Mouse (Mus musculus): ENCODE measurements at regions not wholly inside any gene's neighbourhood (a gene's known extent, or its start where the extent isn't known, plus 50 kb on each side); places are given as distances from the start of the nearest gene placed in this dataset.
A peak's percentile ranks its signal among the peaks of the same experiment; 100 is the strongest.

DNA sequence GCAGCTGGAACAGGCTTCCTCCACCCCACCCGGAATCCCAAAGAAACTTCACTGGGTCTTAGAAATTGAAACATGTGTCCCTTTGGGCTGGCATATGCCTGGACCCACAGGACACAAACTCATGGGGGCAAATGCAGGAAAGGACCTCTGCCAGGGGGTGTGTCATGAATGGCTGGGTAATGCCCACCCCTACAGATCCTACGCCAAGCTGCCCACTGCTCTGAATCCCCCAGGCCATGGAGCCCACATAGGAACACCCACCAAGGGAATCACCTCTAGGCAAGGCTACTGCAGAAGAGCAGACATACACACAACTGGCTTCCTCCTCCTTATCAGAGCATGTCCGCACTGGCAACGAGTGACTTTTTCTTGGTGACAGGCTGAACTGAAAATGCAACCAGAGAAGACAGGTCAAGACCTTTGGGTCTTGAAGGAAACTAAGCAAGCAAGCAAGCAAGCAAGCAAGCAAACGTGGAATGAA, 54.4 kb upstream of the Ezh2 start:
- Histone ChIP-seq H3K36me3 (ENCODE audit: control insufficient read depth, insufficient read depth, low read length) (no peaks in the 10 kb centered on the region), H3K27me3 (ENCODE audit: control insufficient read depth, insufficient read depth, low read length) (no peaks in the 10 kb centered on the region), H3K4me1 (replicated peaks; ENCODE audit: control insufficient read depth, insufficient read depth) (no peaks in the 10 kb centered on the region), H3K27ac (replicated peaks) (no peak overlapping the region), H3K9ac (ENCODE audit: low read length) (no peak overlapping the region), H3K4me2 (replicated peaks; ENCODE audit: low read depth) (no peak overlapping the region), H3K4me3 (ENCODE audit: low read depth, low read length) (no peak overlapping the region), H3K9me3 (ENCODE audit: control insufficient read depth, low read length) (no peaks in the 10 kb centered on the region)
- 74% methylated on average over 5 of the region's 5 CpGs for WGBS
- ATAC-seq (ENCODE audit: low FRiP score, low TSS enrichment) (no peak), DNase-seq (ENCODE audit: low spot score) (no peak)
- no peak for TF ChIP-seq CTCF (IDR thresholded peaks at IDR 0.05; ENCODE audit: low read depth)
- no peak for TF ChIP-seq EP300 (optimal IDR thresholded peaks at IDR 0.05)

DNA sequence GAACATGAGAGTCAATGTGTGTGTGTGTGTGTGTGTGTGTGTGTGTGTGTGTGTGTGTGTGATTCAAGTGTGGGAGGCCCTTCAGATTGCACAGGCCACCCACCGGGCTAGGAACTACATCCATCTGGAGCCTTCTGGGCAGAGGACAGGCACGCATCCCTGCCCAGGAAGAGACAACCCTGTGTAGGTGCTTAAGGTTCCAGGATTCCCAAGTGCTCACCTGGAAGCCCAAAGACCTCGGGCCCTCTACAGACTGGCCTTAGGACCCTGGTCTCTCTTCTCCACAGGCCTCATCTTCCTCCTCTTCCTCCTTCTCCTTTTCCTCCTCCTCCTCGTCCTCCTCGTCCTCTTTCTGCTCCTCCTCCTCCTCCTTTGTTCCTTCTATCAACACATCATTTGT, 53.8 kb upstream of the Ezh2 start:
- H3K27ac ChIP-seq (replicated peaks), result no peak overlapping the region
- no peaks in the 10 kb centered on the region for H3K4me1 ChIP-seq (replicated peaks; ENCODE audit: control insufficient read depth, insufficient read depth)
- TF ChIP-seq EP300 (optimal IDR thresholded peaks at IDR 0.05) (no peak), CTCF (IDR thresholded peaks at IDR 0.05; ENCODE audit: low read depth) (no peak)
- 79% methylated on average over 5 of the region's 5 CpGs for WGBS
- DNase-seq (ENCODE audit: low spot score), result no peak
- H3K4me3 ChIP-seq (ENCODE audit: low read depth, low read length), result no peak overlapping the region
- no peak overlapping the region for H3K4me2 ChIP-seq (replicated peaks; ENCODE audit: low read depth)
- H3K27me3 ChIP-seq (ENCODE audit: control insufficient read depth, insufficient read depth, low read length), result no peaks in the 10 kb centered on the region
- no peaks in the 10 kb centered on the region for H3K36me3 ChIP-seq (ENCODE audit: control insufficient read depth, insufficient read depth, low read length)
- no peak overlapping the region for H3K9ac ChIP-seq (ENCODE audit: low read length)
- no peaks in the 10 kb centered on the region for H3K9me3 ChIP-seq (ENCODE audit: control insufficient read depth, low read length)
- no peak for ATAC-seq (ENCODE audit: low FRiP score, low TSS enrichment)

DNA sequence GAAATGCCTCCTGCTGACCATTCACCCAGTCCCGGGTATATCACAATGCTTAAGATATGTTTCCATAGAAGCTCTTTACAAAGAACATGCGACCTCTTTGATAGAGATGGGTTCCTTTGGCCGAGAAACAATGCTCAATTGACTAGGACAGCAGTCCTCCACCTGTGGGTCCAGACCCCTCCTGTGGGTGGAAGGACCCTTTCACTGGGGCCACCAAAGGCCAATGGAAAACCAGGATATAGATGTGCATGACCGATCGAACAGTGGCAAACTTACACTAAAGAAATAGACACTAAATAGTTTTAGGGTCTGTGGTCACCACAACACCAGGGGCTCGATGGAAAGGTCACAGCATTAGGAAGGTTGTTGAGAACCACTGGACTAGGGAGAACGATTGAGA, 53.2 kb upstream of the Ezh2 start:
- DNase-seq (ENCODE audit: low spot score), result no peak
- no peak for ATAC-seq (ENCODE audit: low FRiP score, low TSS enrichment)
- Histone ChIP-seq H3K9me3 (ENCODE audit: control insufficient read depth, low read length) (no peaks in the 10 kb centered on the region), H3K27me3 (ENCODE audit: control insufficient read depth, insufficient read depth, low read length) (no peaks in the 10 kb centered on the region), H3K36me3 (ENCODE audit: control insufficient read depth, insufficient read depth, low read length) (no peaks in the 10 kb centered on the region), H3K27ac (replicated peaks) (no peak overlapping the region), H3K4me1 (replicated peaks; ENCODE audit: control insufficient read depth, insufficient read depth) (no peaks in the 10 kb centered on the region), H3K9ac (ENCODE audit: low read length) (no peak overlapping the region), H3K4me2 (replicated peaks; ENCODE audit: low read depth) (no peak overlapping the region), H3K4me3 (ENCODE audit: low read depth, low read length) (no peak overlapping the region)
- 89% methylated on average over 7 of the region's 7 CpGs for WGBS
- no peak for TF ChIP-seq CTCF (IDR thresholded peaks at IDR 0.05; ENCODE audit: low read depth)
- TF ChIP-seq EP300 (optimal IDR thresholded peaks at IDR 0.05), result no peak

DNA sequence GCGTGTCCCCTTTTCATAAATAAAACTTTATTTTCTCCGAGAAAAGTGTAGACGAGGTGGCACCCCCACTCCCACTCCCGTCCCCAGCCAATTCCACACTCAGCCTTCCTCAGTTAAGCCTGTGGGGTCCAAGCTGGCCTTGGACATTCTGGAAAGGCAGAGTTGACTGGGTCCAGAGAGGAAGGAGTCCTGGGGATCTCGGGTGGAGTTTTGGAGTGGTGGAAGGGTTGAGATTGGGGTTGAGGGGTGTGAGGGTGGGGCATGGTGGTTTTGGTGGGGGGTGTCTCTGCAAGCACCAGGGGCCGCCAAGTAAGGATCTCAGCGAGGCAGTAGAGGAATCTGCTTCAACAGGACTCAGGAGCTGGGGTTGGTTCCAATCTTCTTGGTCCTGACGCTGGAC, 52.7 kb upstream of the Ezh2 start:
- Histone ChIP-seq H3K4me3 (ENCODE audit: low read depth, low read length) (no peak overlapping the region), H3K4me1 (replicated peaks; ENCODE audit: control insufficient read depth, insufficient read depth) (no peaks in the 10 kb centered on the region), H3K9ac (ENCODE audit: low read length) (no peak overlapping the region), H3K9me3 (ENCODE audit: control insufficient read depth, low read length) (no peaks in the 10 kb centered on the region), H3K36me3 (ENCODE audit: control insufficient read depth, insufficient read depth, low read length) (no peaks in the 10 kb centered on the region), H3K27me3 (ENCODE audit: control insufficient read depth, insufficient read depth, low read length) (no peaks in the 10 kb centered on the region), H3K27ac (replicated peaks) (no peak overlapping the region), H3K4me2 (replicated peaks; ENCODE audit: low read depth) (no peak overlapping the region)
- TF ChIP-seq CTCF (IDR thresholded peaks at IDR 0.05; ENCODE audit: low read depth) (no peak), EP300 (optimal IDR thresholded peaks at IDR 0.05) (no peak)
- WGBS, result 72% methylated on average over 8 of the region's 8 CpGs
- DNase-seq (ENCODE audit: low spot score) (no peak), ATAC-seq (ENCODE audit: low FRiP score, low TSS enrichment) (no peak)

DNA sequence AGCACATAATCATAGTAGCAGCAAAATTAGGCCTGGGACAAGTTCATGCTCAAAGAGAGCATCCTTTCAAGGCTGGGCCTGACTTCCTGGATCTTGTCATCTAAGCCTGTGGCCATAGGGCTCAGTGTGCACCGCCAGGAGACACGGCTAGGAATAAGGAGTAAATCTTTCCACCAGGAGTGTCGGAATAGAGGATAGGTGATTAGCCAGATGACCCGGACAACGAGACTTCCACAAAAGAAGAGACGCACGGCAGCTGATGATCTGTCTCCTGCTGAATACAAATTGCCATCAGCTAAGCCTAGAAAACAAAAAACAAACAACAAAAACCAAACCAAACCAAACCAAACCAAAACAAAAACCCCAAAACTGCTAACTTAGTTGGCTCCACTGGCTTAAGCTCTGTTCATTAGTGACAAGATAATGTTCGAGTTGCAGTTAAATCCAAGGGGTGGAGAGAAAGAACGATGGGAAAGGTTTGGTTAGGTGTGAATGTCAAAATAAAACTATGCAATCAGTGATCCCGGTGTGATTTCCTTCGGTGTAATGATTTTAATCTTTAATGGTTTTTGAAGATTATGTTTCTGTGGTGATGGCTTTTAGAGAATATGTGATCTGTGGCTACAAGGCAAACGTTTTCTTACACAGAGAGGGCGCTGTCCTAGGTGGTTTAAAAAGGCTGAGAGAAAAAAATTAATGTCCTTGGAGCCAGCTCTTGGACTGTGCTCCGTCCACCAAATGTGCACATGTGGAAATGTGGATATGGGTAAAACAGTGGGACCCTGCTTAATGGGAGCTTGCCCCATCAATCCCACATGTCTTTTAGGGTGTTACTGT, 51.8 kb upstream of the Ezh2 start:
- Histone ChIP-seq H3K27ac (replicated peaks) (no peak overlapping the region), H3K27me3 (ENCODE audit: control insufficient read depth, insufficient read depth, low read length) (no peaks in the 10 kb centered on the region), H3K9ac (ENCODE audit: low read length) (no peak overlapping the region), H3K4me2 (replicated peaks; ENCODE audit: low read depth) (no peak overlapping the region), H3K36me3 (ENCODE audit: control insufficient read depth, insufficient read depth, low read length) (no peaks in the 10 kb centered on the region), H3K9me3 (ENCODE audit: control insufficient read depth, low read length) (no peaks in the 10 kb centered on the region), H3K4me1 (replicated peaks; ENCODE audit: control insufficient read depth, insufficient read depth) (no peaks in the 10 kb centered on the region), H3K4me3 (ENCODE audit: low read depth, low read length) (no peak overlapping the region)
- TF ChIP-seq EP300 (optimal IDR thresholded peaks at IDR 0.05) (no peak), CTCF (IDR thresholded peaks at IDR 0.05; ENCODE audit: low read depth) (peak; percentile 25; the same call in 1 of the 2 replicates)
- no peak for ATAC-seq (ENCODE audit: low FRiP score, low TSS enrichment)
- 67% methylated on average over 14 of the region's 14 CpGs for WGBS
- DNase-seq (ENCODE audit: low spot score), result no peak

DNA sequence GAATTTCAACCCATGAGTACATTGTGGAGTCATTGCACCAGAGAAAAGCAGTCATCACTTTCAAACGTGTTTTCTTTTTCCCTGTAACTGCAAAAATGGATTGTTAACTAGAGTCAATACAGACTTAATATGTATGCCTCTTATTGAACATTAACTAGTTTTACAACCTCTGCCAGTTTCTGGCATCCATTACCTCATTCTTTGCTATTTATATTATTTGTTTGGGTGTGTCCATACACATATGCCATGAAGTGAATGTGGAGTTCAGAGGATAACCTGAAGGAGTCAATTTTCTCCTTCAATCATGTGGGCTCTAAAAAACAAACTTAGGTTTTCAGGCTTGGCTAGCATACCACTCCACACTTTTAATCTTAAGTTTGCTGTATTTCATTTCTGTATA, 50.9 kb upstream of the Ezh2 start:
- no peaks in the 10 kb centered on the region for H3K4me1 ChIP-seq (replicated peaks; ENCODE audit: control insufficient read depth, insufficient read depth)
- H3K9me3 ChIP-seq (ENCODE audit: control insufficient read depth, low read length), result no peaks in the 10 kb centered on the region
- H3K4me3 ChIP-seq (ENCODE audit: low read depth, low read length), result no peak overlapping the region
- H3K4me2 ChIP-seq (replicated peaks; ENCODE audit: low read depth), result no peak overlapping the region
- H3K27me3 ChIP-seq (ENCODE audit: control insufficient read depth, insufficient read depth, low read length), result no peaks in the 10 kb centered on the region
- H3K36me3 ChIP-seq (ENCODE audit: control insufficient read depth, insufficient read depth, low read length), result no peaks in the 10 kb centered on the region
- H3K9ac ChIP-seq (ENCODE audit: low read length), result no peak overlapping the region
- ATAC-seq (ENCODE audit: low FRiP score, low TSS enrichment), result no peak
- 33% methylated on average over 1 of the region's 1 CpGs for WGBS
- TF ChIP-seq CTCF (IDR thresholded peaks at IDR 0.05; ENCODE audit: low read depth), result no peak
- no peak for TF ChIP-seq EP300 (optimal IDR thresholded peaks at IDR 0.05)
- no peak overlapping the region for H3K27ac ChIP-seq (replicated peaks)
- DNase-seq (ENCODE audit: low spot score), result no peak

Measured in stomach, postnatal 0 days (tissue).